Mouse (Mus musculus) neutrophil, adult 5-6 weeks (primary cell): ENCODE data around the gene Lpin3. TPM values are rescaled to one million over a fixed set of nuclear protein-coding genes. Genes with fewer than 3 reads are reported as not detected.

Experiments used
- ATAC-seq: fragments of 151-379, 151-347 bp; 2 replicates; pipeline ENCODE4 v1.8.0; 2017; ENCODE audit warnings: mild to moderate bottlenecking, moderate TSS enrichment; ENCODE audit not compliant: insufficient number of reproducible peaks, poor library complexity, low FRiP score, severe bottlenecking; ENCODE audit errors: extremely low read depth
- total RNA-seq: library from RNA; stranded (forward); fragments of 200-1000 nt; gene quantifications from 2 replicates; pipeline ENCODE4 v1.2.3, GENCODE M21; 2017

Gene Lpin3
- not detected in 2 replicates for total RNA-seq

DNA sequence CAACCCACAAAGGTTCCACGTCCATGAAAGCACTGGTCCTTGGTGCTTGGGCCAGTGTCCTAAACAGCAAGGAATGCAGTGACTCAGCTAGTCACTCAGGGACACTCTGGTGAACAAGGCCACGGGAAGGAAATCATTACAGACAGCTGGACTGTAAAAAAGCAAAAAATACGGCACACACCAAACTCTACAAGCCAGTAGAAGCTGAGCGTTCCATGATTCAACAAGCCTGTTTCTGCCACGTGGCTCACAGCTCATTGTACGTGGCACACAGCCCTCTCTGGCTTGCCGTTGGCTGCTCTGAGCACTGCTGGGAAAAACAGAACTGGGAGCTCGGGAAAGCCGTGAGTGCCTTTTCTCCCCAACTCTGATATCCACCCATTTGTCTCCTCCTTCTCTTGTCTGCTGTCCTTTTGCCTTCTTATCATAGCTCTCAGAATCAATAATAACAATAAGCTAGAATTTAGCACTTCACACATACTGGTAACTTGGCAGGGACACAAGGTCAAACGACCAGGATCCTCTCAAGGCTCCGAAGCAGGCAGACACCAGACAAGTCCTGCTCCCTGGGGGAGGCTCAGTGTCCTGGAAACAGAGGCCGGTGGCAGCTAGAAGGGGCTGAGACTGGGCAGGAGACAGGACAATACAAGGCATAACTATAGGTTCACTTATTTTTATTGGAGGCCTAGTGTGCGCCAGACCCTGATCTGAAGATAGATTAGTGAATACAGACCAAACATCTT is at the start of gene Lpin3:
Gene Lpin3 (plus strand): TSS at position 218 of the 743 bp plus-strand sequence.
- no peak for ATAC-seq

DNA sequence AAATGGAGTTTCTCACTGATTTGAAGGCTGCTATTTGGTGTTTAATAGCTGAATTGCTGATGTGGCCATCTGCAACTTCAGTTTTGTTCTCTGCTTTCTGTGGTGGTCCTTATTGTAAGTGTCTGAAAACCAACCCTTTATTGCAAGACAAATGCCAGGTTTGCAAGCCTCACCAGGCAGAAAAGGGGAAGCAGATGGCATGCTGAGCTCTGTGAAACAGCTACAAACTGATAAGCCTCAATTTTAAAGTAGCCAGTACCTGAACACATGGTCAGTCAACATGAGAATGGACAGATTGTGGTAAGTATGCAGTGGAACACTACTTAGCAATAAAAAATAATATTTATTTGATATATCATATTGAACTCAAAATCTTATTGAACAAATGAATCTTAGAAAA is 39.6 kb upstream of the Lpin3 start:
- ATAC-seq = no peak

DNA sequence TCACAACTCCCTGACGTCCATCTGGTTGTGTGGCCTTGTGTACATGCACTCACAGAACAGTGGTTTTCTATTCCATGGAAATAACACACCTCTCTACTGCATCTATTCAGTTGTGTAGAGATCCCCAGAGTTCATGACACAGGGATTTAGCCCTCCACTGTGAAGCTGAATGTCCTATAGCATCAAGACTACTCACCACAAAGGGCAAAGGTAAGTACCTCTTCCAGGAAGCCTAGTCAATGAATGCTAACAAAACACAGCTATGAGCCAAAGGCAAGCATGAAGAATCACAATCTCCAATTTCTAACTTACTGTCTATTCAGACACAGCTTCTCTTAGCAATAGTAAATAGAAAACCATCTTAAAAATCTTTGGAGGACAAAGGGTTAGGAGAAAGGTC is 32.8 kb upstream of the Lpin3 start:
- ATAC-seq = no peak

DNA sequence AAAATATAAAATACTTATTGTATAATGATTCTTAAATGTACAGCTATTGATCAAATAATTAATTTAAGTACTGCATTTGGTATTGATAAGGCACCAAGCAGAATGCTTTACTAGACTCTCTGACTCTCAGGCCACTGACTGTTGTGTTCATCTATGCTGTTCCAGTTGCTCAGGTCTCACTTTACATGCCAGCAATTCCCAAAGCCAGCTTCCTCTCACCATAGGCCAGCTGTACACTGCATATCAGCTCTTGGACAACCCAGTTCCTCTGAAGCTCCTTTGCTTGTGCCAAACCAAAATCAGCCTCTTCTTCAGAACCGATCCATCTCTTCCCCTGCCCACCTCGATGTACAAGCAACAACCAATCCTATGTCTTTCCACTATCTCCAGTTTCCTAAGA is 32.3 kb upstream of the Lpin3 start:
- no peak for ATAC-seq

DNA sequence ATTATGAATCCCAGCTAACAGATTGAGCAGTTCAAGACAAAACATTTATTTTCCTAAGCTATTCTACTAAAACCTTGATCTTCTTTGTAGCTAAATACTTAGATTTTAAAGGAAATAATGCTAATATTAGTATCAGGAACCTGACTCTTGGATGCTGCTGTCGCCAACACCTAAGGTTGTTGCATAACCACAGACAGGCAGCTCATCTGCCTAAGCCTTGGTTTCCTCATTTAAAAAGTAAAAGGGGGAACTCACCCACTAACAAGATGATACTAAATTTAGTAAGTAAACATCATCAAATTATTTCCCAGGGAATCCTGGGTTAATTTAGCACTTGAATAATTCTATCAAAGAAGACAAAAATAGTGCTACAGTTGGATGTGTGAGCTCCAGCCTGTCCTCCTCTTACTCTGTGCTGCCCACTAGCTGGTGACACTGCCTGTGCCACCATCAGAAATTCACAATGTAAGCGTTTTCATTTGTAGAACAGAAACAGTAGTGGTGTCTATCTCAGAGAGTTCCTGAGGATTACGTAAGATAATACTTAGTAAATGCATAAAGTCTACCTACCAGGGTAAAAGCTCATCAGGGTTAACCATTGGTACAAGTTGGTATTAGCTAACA is 30.7 kb upstream of the Lpin3 start:
- no peak for ATAC-seq

DNA sequence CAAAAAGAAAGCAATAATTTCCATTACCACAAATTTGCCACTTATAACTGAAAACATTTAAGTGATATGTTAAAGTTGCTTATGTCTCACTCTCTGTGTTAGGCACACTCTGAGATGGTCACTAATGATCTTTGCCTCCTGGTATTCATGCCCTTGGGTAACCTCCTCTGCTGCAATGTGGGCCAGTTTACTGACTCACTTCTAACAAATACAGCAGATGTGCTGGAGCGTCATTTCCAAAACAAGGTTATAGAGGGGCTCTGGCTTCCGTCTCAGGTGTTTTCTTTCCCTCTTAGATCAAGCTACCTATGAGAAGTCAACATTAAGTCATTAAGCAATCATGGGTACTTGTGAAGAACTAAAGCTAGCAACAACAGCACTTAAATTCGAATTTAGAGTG is 30.1 kb upstream of the Lpin3 start:
- no peak for ATAC-seq

DNA sequence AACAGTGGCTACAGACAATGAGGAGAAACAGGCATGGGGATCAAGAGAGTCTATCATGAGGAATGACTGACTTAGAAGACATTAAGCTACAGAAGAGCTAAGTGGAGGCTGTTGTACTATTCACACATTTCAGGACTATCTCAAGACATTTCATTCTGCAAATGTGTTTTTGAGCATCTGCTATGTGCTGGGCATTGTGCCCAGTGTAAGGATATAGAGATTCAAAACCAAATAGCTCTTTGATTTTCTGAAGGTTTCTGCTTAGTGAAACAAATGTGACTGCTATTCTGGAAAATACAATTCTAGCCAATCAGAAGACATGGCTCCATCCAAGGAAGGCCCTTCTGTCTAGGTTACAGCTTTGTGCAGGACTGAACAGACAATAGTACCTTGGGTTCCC is 25.8 kb upstream of the Lpin3 start:
- ATAC-seq = no peak

DNA sequence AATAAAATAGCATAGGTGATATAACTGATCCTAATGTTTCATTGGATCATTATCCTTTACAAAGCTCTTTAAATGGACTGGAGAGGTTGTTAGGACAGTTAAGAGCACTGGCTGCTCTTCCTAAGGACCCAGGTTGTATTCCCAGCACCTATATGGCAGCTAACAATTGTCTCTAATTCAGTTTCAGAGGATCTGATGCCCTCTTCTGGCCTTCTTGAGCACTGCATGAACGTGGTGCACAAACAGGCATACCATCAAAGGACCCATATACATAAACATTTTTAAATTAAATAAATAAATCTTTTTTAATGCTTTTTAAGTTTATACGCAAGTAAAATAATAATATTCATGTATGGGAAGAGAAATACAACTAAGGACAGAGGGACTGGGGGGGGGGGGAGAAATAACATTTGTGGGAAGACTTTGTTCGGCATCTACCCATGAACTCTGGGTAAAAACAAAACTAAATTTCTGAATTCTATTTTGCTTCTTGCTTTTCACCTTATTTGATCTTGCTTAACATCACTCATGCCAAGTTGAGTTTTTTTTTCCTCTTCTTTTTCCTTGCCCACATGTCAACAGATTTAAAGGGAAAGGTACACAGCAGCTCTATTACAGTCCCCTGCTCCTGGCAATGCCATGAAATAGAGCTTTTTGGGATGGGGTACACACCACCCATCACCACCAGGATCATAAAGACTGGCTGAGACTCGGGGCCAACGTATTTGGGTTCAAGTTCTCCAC is 23.9 kb upstream of the Lpin3 start:
- ATAC-seq = no peak

DNA sequence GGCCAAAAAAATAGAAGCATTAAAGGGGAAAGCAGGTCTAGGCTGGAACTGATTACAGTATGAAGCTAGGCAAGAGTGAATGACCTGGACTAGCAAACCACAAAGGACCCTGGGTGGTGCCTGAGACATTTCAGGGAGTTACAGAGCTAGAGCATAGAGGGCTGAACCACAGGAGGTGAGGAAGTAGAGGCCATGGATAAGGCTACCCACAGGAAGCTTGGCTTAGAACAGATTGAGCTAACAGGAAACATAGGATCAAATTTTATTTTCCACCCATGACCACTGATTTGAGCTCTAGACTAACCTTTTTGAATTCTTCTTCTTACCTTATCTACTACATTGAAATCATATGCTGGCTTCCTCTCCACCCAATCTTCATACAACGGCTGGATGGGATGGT is 20.1 kb upstream of the Lpin3 start:
- no peak for ATAC-seq

DNA sequence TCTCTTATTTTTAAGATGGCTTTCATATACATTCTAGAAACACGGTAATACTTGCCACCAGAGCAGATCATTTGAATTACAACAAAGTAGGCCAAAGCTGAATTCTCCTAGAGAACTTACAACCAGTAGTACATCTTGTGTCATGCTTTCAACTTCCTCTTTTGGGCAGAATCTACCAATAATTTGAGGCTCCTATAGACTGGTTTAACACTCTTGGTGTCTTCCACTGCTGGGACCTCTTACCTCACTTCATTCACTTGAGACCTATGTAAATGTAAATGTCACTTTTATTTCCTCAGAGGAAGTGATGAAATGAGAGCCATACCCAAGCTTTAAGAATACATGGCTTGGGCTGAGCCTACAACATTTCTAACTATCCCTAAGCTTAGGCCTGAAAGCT is 16.4 kb upstream of the Lpin3 start:
- ATAC-seq = 0 out of 2 replicates have a peak, but pooled peaks have one; percentile 23

DNA sequence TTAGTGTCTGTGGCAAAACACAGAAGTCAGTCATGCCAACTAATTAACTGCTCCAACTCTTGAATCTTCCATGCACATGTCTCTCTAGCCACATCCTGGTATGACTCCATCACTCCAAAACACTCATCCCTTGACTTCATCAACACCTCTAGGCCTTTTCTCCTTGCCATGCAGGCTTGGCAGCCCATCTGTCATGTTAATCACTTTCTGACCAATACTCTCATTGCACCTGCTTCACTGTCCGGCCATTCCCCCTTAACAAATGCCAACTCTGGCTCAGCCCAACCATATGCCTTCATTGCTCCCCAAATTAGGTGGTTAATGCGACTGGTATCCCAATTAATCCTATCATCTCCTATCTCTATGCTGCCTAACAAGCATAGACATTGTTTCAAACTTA is 15.2 kb upstream of the Lpin3 start:
- ATAC-seq = no peak

DNA sequence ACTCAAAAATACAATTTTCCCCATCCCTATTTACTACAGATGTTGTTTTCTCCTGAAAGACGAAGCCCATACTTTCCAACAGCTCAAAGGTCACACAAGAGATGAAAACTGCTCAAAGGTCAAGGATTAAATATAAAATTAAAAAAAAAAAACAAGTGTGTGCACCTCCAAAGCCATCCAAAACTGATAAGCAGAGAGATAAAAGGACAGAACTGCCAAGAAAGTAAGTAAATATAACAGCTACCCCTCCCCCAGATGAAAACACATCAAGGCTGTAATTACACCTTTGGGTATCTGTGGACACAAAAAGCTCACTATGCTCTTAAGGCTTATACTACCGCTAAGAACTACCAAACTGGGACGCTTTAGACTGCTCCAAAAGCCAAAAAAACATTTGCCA is 11.0 kb upstream of the Lpin3 start:
- no peak for ATAC-seq

DNA sequence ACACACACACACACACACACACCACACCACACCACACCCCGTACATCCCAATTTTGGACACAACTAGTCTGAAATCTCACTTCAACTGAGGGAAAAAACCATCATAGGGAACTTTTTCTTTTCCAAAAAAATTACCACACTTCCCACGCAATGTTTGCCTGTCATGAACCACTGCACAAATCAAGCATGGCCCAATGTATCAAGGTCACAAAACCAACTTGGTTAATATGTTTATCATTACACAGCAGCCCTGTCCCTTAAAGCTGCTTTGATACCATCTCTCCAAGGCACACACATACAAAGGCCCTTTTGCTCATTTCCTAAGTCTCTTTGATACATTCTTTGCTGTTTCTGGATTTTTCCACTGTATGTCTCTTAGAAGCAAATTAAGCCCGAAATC is 9.2 kb upstream of the Lpin3 start:
- no peak for ATAC-seq

DNA sequence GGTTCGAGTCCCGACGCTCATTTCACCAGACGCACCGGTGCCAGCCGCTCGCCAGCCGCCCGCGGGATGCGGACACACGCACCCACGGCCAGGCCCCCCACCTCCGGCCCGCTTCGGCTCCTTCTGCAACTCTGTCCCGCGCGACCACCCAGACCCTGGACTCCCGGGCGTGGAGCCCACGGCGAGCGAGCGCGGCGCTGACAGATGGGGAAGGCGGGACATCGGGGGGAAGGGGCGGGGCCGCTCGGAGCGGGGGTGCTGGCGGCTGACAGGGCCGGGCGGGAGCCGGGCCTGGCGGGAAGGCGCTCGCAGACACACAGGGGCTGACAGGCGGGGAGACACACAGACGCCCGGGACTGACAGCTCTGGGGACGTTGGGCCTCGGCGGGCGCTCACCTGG is 8.1 kb upstream of the Lpin3 start:
- peak; percentile 27; the same call in 1 of the 2 replicates for ATAC-seq

DNA sequence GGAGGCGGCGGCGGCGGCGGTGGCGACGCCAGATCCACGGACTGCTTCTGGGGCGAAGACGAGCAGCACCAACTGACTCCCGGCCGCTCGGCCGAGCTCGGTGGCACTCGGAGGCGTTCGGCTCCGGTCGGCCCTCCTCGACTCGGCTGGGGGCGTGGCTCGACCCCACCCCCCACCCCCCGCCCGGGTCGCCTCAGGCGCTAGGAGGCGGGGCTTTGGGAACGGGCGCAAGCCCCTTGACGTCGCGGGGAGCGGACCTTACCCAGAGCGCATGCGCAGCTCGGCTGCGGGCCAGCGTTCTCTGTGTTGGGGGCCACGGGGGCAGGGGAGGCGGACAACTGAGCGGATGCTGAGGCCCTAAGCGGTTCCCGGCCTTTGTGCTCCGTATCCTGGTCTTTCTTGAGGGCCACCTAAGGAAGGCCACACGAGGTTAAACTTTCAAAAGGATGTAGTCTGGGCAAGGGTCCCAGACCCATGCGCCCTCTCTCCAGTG is 7.5 kb upstream of the Lpin3 start, which contains the start of gene Zhx3:
Gene Zhx3 (minus strand): TSS at position 109 of the 493 bp plus-strand sequence.
- peak; percentile 66 for ATAC-seq

DNA sequence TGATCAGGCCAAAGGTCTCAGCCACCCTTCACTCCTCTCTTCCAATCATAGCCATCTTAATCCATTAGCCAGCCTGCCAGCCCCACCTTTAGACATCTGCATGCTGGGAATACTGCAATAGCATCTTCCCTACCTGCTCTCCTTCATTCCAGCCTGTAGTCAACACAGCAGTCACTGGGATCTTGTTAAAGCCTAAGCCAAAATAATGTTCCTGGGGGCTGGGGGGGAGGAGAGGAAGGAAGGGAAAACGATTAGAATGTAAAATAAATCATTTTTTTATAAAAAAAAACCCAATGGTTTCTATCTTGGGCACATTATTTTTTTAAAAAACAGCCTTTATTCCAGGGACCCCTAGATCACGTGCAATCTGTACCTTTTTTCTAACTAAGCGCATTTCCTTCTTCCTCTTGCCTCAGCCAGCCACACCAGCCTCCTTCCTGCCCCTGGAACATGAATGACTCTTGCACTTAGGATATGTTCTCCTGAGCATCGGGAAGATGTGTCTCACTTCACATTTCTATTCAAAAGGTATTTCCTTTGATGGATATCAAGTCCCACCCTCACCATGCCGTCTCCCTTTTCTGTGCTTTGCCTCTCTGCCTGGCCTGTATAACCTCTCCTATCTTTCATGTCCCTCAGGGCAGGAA is 6.1 kb upstream of the Lpin3 start:
- no peak for ATAC-seq

DNA sequence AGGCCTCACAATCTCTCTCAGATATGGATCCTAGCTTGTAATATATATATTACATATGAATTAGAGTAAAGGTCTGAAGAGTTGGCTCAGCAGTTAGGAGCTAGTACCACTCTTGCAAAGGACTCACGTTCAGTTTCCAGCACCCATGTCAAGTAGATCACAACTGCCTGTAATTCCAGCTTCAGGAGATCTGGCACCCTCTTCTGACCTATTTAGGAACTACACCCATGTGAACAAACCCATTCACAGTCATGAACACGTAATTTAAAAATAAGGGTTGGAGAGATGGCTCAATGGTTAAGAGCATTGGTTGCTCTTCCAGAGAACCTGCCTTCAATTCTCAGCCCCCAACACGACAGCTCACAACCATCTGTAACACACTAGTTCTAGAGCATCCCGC is 4.4 kb upstream of the Lpin3 start:
- no peak for ATAC-seq

DNA sequence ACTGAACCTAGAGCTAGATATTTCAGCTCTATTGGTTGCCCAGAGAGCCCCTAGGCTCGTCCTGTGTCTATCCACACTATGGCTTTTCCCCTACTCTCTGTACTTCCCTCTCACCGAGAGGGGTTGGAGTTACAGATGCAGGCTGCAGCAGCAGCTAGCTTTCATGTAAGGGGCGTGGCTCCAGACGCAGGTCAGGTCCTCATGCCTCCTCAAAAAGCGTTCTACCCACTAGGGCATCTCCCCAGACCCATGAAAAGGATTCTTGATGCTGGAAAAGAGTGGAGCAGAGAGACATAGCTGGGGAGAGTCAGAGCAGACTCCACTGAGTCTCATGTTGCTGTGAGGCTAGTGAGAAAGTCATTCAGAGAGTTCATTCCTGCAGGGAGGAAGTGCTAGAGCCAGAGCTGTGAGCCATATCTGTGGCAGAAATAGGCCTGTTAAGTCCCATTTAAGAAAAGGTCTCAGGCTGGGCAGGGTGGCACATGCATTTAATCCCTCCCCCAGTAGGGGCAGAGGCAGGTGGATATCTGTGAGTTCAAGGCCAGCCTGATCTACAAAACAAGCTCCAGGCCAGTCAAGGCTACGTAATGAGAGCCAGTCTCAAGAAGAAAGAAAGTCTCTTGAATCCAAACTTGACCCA is 1.1 kb downstream of the Lpin3 start:
- ATAC-seq = no peak

DNA sequence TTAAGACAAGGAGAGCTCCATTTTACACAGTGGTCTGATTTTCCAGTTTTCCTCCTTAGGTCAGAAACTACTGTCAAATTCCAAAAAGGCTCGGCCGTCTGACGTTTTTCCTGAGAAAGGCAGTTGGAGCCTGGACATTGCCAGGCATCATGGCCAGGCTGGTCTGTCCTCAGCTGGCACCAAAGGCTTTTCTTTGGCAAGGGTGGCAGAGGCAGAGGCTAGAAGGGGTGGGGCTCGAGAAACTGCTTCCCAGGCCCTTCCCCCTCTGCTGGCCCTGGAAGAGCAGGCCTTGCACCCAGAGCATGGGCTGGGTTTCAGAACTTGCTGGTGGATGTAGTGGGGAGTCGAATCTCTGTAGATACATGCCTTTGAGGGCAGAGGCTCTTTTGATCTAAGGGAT is 2.0 kb downstream of the Lpin3 start:
- no peak for ATAC-seq
